Mouse (Mus musculus): ENCODE measurements at regions not wholly inside any gene's neighbourhood (a gene's known extent, or its start where the extent isn't known, plus 50 kb on each side); places are given as distances from the start of the nearest gene placed in this dataset.

DNA sequence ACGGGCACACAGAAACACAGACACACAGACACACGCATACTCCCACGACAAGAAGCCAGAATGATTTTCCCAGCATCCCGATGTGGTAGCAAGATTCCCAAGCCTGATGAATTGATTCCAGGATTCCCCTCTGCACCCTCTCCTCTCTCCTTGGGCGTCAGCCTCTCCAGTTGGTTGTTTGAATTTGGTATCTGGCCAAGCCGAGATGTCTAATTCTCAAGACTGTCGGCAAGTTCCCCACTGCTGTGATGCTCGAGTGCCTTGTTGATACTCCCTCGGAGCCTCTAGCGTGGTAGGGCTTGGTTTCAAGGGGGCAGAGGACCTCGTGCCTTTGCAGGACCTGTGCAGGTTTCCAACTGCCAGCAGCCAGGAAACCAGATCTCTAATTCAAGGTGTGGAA, 397.9 kb downstream of the Tshz3 start:
- 75% methylated on average over 11 of the region's 11 CpGs for WGBS
- no peaks in the 10 kb centered on the region for H3K4me1 ChIP-seq
- no peak overlapping the region for H3K4me2 ChIP-seq (replicated peaks)
- no peaks in the 10 kb centered on the region for H3K9me3 ChIP-seq (replicated peaks)
- H3K4me3 ChIP-seq (replicated peaks) = no peak overlapping the region
- H3K36me3 ChIP-seq = no peaks in the 10 kb centered on the region
- no peak overlapping the region for H3K9ac ChIP-seq
- H3K27ac ChIP-seq (replicated peaks) = no peak overlapping the region
- ATAC-seq (ENCODE audit: insufficient number of reproducible peaks, low FRiP score, low TSS enrichment, low read depth) = no peak
- no peaks in the 10 kb centered on the region for H3K27me3 ChIP-seq

DNA sequence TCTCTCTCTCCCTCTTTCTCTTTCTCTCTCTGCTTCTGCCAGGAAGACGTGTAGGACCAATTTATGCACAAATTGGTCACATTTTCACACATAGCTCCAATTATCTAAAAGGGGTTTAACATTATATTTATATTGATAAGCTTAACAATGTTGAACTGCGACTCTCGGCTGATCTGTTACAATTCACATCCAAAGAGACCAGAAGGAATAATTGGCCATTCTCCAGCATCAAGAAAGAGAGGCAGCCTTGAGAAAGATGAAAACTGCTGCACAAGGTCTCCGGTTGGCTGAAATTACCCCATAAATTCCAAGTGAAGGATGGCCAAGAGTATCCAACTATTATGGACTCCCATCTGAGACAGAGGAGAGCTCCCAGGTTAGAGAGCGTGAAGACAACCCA, 398.4 kb downstream of the Tshz3 start:
- 76% methylated on average over 5 of the region's 5 CpGs for WGBS

DNA sequence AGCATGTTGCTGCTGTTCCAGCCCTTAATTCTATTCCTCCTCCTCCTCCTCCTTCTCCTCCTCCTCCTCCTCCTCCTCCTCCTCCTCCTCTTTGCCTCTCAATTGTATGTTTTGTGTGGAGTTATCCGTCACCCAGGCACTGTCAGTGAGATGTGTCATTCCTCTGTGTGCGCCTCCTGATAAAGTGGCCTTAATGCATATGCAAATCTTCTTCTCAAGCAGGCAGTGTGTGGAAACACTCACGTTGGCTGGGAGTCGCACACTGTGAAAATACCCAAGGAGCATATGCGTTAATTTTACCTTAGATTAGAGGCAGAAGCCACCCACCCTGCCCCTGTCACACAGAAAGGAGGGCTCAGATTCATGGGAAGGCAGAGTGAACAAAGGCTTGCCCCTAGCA, 401.0 kb downstream of the Tshz3 start:
- no peak overlapping the region for H3K4me3 ChIP-seq (replicated peaks)
- H3K27ac ChIP-seq (replicated peaks) = no peak overlapping the region
- no peak for ATAC-seq (ENCODE audit: insufficient number of reproducible peaks, low FRiP score, low TSS enrichment, low read depth)
- H3K4me2 ChIP-seq (replicated peaks) = no peak overlapping the region
- H3K4me1 ChIP-seq = no peaks in the 10 kb centered on the region
- H3K9me3 ChIP-seq (replicated peaks) = no peaks in the 10 kb centered on the region
- 52% methylated on average over 5 of the region's 5 CpGs for WGBS
- no peaks in the 10 kb centered on the region for H3K27me3 ChIP-seq
- H3K9ac ChIP-seq = no peak overlapping the region
- no peaks in the 10 kb centered on the region for H3K36me3 ChIP-seq

More for the DNA sequence above, 398.4 kb downstream of the Tshz3 start:
- no peak for ATAC-seq (ENCODE audit: insufficient number of reproducible peaks, low FRiP score, low TSS enrichment, low read depth)
- Histone ChIP-seq H3K4me3 (replicated peaks) (no peak overlapping the region), H3K9me3 (replicated peaks) (no peaks in the 10 kb centered on the region), H3K4me1 (no peaks in the 10 kb centered on the region), H3K27ac (replicated peaks) (no peak overlapping the region), H3K4me2 (replicated peaks) (no peak overlapping the region), H3K27me3 (no peaks in the 10 kb centered on the region), H3K9ac (no peak overlapping the region), H3K36me3 (no peaks in the 10 kb centered on the region)

GRCm38 (mm10) chr7:37104671-37105070, 406.8 kb downstream of the Tshz3 start:
- no peaks in the 10 kb centered on the region for H3K9me3 ChIP-seq (replicated peaks)
- H3K9ac ChIP-seq = no peak overlapping the region
- no peak for ATAC-seq (ENCODE audit: insufficient number of reproducible peaks, low FRiP score, low TSS enrichment, low read depth)
- H3K4me2 ChIP-seq (replicated peaks) = no peak overlapping the region
- 86% methylated on average over 9 of the region's 9 CpGs for whole genome bisulfite sequencing
- H3K4me3 ChIP-seq (replicated peaks) = no peak overlapping the region
- no peaks in the 10 kb centered on the region for H3K4me1 ChIP-seq
- no peak overlapping the region for H3K27ac ChIP-seq (replicated peaks)
- no peaks in the 10 kb centered on the region for H3K27me3 ChIP-seq
- no peaks in the 10 kb centered on the region for H3K36me3 ChIP-seq

GRCm38 (mm10) chr7:37111071-37111470, 413.2 kb downstream of the Tshz3 start:
- no peak overlapping the region for H3K4me3 ChIP-seq (replicated peaks)
- H3K4me1 ChIP-seq = no peaks in the 10 kb centered on the region
- no peak for ATAC-seq (ENCODE audit: insufficient number of reproducible peaks, low FRiP score, low TSS enrichment, low read depth)
- no peak overlapping the region for H3K9ac ChIP-seq
- H3K27me3 ChIP-seq = no peaks in the 10 kb centered on the region
- no peak overlapping the region for H3K4me2 ChIP-seq (replicated peaks)
- no peaks in the 10 kb centered on the region for H3K9me3 ChIP-seq (replicated peaks)
- no peaks in the 10 kb centered on the region for H3K36me3 ChIP-seq
- H3K27ac ChIP-seq (replicated peaks) = no peak overlapping the region
- WGBS = 33% methylated on average over 6 of the region's 6 CpGs

GRCm38 (mm10) chr7:37120776-37121175, 422.9 kb downstream of the Tshz3 start:
- no peak for ATAC-seq (ENCODE audit: insufficient number of reproducible peaks, low FRiP score, low TSS enrichment, low read depth)
- H3K27ac ChIP-seq (replicated peaks) = no peak overlapping the region
- no peaks in the 10 kb centered on the region for H3K9me3 ChIP-seq (replicated peaks)
- no peaks in the 10 kb centered on the region for H3K27me3 ChIP-seq
- H3K36me3 ChIP-seq = no peaks in the 10 kb centered on the region
- H3K4me1 ChIP-seq = no peaks in the 10 kb centered on the region
- WGBS = 83% methylated on average over 4 of the region's 4 CpGs
- H3K4me3 ChIP-seq (replicated peaks) = no peak overlapping the region
- no peak overlapping the region for H3K9ac ChIP-seq
- no peak overlapping the region for H3K4me2 ChIP-seq (replicated peaks)

GRCm38 (mm10) chr7:37140191-37140590, 442.3 kb downstream of the Tshz3 start:
- H3K36me3 ChIP-seq = no peaks in the 10 kb centered on the region
- ATAC-seq (ENCODE audit: insufficient number of reproducible peaks, low FRiP score, low TSS enrichment, low read depth) = no peak
- H3K9ac ChIP-seq = no peak overlapping the region
- no peak overlapping the region for H3K4me2 ChIP-seq (replicated peaks)
- no peak overlapping the region for H3K4me3 ChIP-seq (replicated peaks)
- H3K27ac ChIP-seq (replicated peaks) = no peak overlapping the region
- H3K27me3 ChIP-seq = no peaks in the 10 kb centered on the region
- no peaks in the 10 kb centered on the region for H3K4me1 ChIP-seq
- H3K9me3 ChIP-seq (replicated peaks) = no peaks in the 10 kb centered on the region
- 90% methylated on average over 12 of the region's 12 CpGs for WGBS

- Histone ChIP-seq H3K36me3 (no peaks in the 10 kb centered on the region), H3K4me3 (replicated peaks) (no peak overlapping the region), H3K9ac (no peak overlapping the region), H3K4me2 (replicated peaks) (no peak overlapping the region), H3K4me1 (no peaks in the 10 kb centered on the region), H3K27ac (replicated peaks) (no peak overlapping the region), H3K9me3 (replicated peaks) (no peaks in the 10 kb centered on the region), H3K27me3 (no peaks in the 10 kb centered on the region)
- no peak for ATAC-seq (ENCODE audit: insufficient number of reproducible peaks, low FRiP score, low TSS enrichment, low read depth)
- 82% methylated on average over 5 of the region's 5 CpGs for WGBS
Observed at GRCm38 (mm10) chr7:37142780-37143179, 444.9 kb downstream of the Tshz3 start.

DNA sequence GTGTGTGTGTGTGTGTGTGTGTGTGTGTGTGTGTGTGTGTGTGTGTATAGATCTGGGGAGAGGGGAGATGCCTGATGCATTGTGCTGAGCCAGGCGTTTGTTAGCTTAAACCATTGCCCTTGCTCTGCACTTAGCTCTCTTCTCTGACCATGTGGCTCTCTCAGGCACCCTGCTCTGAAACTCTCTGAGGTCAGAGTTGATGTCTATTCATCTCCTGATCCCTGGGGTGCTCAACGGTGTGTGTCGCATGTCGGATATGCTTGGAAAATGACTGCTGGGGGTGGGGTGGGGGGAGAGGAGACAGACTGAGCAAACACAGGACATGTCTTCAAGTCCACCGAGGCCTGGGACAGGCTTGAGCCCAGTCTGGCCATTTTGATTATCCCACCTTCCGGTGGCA, 446.4 kb downstream of the Tshz3 start:
- no peak overlapping the region for H3K9ac ChIP-seq
- WGBS = 48% methylated on average over 6 of the region's 6 CpGs
- no peak overlapping the region for H3K27ac ChIP-seq (replicated peaks)
- H3K27me3 ChIP-seq = no peaks in the 10 kb centered on the region
- H3K4me2 ChIP-seq (replicated peaks) = no peak overlapping the region
- H3K36me3 ChIP-seq = no peaks in the 10 kb centered on the region
- no peak overlapping the region for H3K4me3 ChIP-seq (replicated peaks)
- no peak for ATAC-seq (ENCODE audit: insufficient number of reproducible peaks, low FRiP score, low TSS enrichment, low read depth)
- no peaks in the 10 kb centered on the region for H3K9me3 ChIP-seq (replicated peaks)
- H3K4me1 ChIP-seq = no peaks in the 10 kb centered on the region

- H3K27me3 ChIP-seq = no peaks in the 10 kb centered on the region
- H3K36me3 ChIP-seq = no peaks in the 10 kb centered on the region
- 46% methylated on average over 5 of the region's 5 CpGs for WGBS
- no peaks in the 10 kb centered on the region for H3K9me3 ChIP-seq (replicated peaks)
- H3K4me2 ChIP-seq (replicated peaks) = no peak overlapping the region
- H3K9ac ChIP-seq = no peak overlapping the region
- ATAC-seq (ENCODE audit: insufficient number of reproducible peaks, low FRiP score, low TSS enrichment, low read depth) = no peak
- no peaks in the 10 kb centered on the region for H3K4me1 ChIP-seq
- H3K27ac ChIP-seq (replicated peaks) = no peak overlapping the region
- H3K4me3 ChIP-seq (replicated peaks) = no peak overlapping the region
Observed at GRCm38 (mm10) chr7:37149711-37150110, 451.8 kb downstream of the Tshz3 start.

DNA sequence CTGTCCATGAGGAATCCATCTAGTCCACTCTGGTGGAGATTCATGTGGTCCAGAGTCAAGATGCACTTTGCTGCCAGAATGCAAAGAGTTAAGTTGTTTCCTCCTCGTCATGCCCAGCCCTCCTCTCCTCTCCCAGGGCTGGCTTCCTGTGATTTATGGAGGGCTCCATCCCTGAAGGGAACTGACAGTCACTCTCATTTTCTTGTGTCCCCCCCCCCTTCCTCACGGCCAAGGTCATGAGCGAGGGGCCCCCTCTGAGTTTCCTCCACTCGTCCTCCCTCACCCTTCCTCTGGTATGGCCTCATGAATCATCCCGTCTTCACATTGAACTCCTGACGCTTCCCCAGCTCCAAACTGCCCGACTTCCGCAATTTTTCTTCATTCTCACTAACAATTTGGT, 461.9 kb downstream of the Tshz3 start:
- no peaks in the 10 kb centered on the region for H3K36me3 ChIP-seq
- no peak overlapping the region for H3K4me3 ChIP-seq (replicated peaks)
- ATAC-seq (ENCODE audit: insufficient number of reproducible peaks, low FRiP score, low TSS enrichment, low read depth) = no peak
- no peaks in the 10 kb centered on the region for H3K4me1 ChIP-seq
- no peak overlapping the region for H3K27ac ChIP-seq (replicated peaks)
- H3K9me3 ChIP-seq (replicated peaks) = no peaks in the 10 kb centered on the region
- H3K9ac ChIP-seq = no peak overlapping the region
- H3K27me3 ChIP-seq = no peaks in the 10 kb centered on the region
- no peak overlapping the region for H3K4me2 ChIP-seq (replicated peaks)
- WGBS = 53% methylated on average over 8 of the region's 8 CpGs

GRCm38 (mm10) chr7:37168883-37169282, 471.0 kb downstream of the Tshz3 start:
- Histone ChIP-seq H3K36me3 (no peaks in the 10 kb centered on the region), H3K27me3 (no peaks in the 10 kb centered on the region), H3K27ac (replicated peaks) (no peak overlapping the region), H3K4me3 (replicated peaks) (no peak overlapping the region), H3K9ac (no peak overlapping the region), H3K4me1 (no peaks in the 10 kb centered on the region), H3K4me2 (replicated peaks) (no peak overlapping the region), H3K9me3 (replicated peaks) (no peaks in the 10 kb centered on the region)
- 44% methylated on average over 10 of the region's 10 CpGs for WGBS
- ATAC-seq (ENCODE audit: insufficient number of reproducible peaks, low FRiP score, low TSS enrichment, low read depth) = no peak
